Mouse (Mus musculus): ENCODE measurements around the gene Luc7l3. TPM values are rescaled to one million over a fixed set of nuclear protein-coding genes. Genes with fewer than 3 reads are reported as not detected.

The Luc7l3 gene
- total and polyA plus RNA-seq, 2 experiments, result 4.6 to 20.1 TPM

- no peak overlapping the region for H3K27ac ChIP-seq (replicated peaks; ENCODE audit: insufficient read depth, low read depth, low read length)
- peaks cover 16% of the 10 kb centered on the region for H3K4me1 ChIP-seq (ENCODE audit: control insufficient read depth, insufficient read depth, low read length)
- H3K27me3 ChIP-seq (ENCODE audit: control insufficient read depth, insufficient read depth, low read length), result no peaks in the 10 kb centered on the region
- peaks cover 13% of the 10 kb centered on the region; the same call in 1 of the 2 replicates for H3K36me3 ChIP-seq (ENCODE audit: control insufficient read depth, insufficient read depth, low read length)
- H3K9ac ChIP-seq (ENCODE audit: low read depth, low read length), result no peak overlapping the region
- H3K79me2 ChIP-seq (ENCODE audit: control insufficient read depth, insufficient read depth, low read length), result no peaks in the 10 kb centered on the region
- TF ChIP-seq CTCF (IDR thresholded peaks at IDR 0.05; ENCODE audit: low read depth, low read length), result no peak
- no peak for TF ChIP-seq POLR2A (IDR thresholded peaks at IDR 0.05; ENCODE audit: extremely low read depth, insufficient read depth, low read length)
- WGBS, result 93% methylated on average over 2 of the region's 2 CpGs
- no peak overlapping the region for H3K4me3 ChIP-seq (ENCODE audit: insufficient read depth, low read depth, low read length)
- DNase-seq (ENCODE audit: extremely low read depth, low read depth, low spot score), result no peak
These were observed 28.1 kb upstream of the Luc7l3 start for GRCm38 (mm10) chr11:94349839-94350238.

- WGBS, result 25% methylated on average over 7 of the region's 7 CpGs
- peaks cover 13% of the 10 kb centered on the region; the same call in 1 of the 2 replicates for H3K36me3 ChIP-seq (ENCODE audit: control insufficient read depth, insufficient read depth, low read length)
- TF ChIP-seq POLR2A (IDR thresholded peaks at IDR 0.05; ENCODE audit: extremely low read depth, insufficient read depth, low read length) (no peak), CTCF (IDR thresholded peaks at IDR 0.05; ENCODE audit: low read depth, low read length) (no peak)
- peak; percentile 97 for DNase-seq (ENCODE audit: extremely low read depth, low read depth, low spot score)
- peaks cover 18% of the 10 kb centered on the region for H3K4me1 ChIP-seq (ENCODE audit: control insufficient read depth, insufficient read depth, low read length)
- 0 out of 2 replicates have a peak overlapping the region, but pooled peaks have one; percentile 22 for H3K9ac ChIP-seq (ENCODE audit: low read depth, low read length)
- H3K27me3 ChIP-seq (ENCODE audit: control insufficient read depth, insufficient read depth, low read length), result no peaks in the 10 kb centered on the region
- H3K27ac ChIP-seq (replicated peaks; ENCODE audit: insufficient read depth, low read depth, low read length), result peak overlapping the region; percentile 90
- no peaks in the 10 kb centered on the region for H3K79me2 ChIP-seq (ENCODE audit: control insufficient read depth, insufficient read depth, low read length)
- H3K4me3 ChIP-seq (ENCODE audit: insufficient read depth, low read depth, low read length), result no peak overlapping the region
These were observed 25.3 kb upstream of the Luc7l3 start for GRCm38 (mm10) chr11:94347063-94347575.

- 26% methylated on average over 3 of the region's 3 CpGs for WGBS
- no peak overlapping the region for H3K4me3 ChIP-seq (ENCODE audit: insufficient read depth, low read depth, low read length)
- H3K36me3 ChIP-seq (ENCODE audit: control insufficient read depth, insufficient read depth, low read length), result peaks cover 13% of the 10 kb centered on the region; the same call in 1 of the 2 replicates
- H3K27ac ChIP-seq (replicated peaks; ENCODE audit: insufficient read depth, low read depth, low read length), result peak overlapping the region; percentile 90
- H3K4me1 ChIP-seq (ENCODE audit: control insufficient read depth, insufficient read depth, low read length), result peaks cover 23% of the 10 kb centered on the region
- H3K27me3 ChIP-seq (ENCODE audit: control insufficient read depth, insufficient read depth, low read length), result no peaks in the 10 kb centered on the region
- DNase-seq (ENCODE audit: extremely low read depth, low read depth, low spot score), result peak; percentile 41
- no peaks in the 10 kb centered on the region for H3K79me2 ChIP-seq (ENCODE audit: control insufficient read depth, insufficient read depth, low read length)
- TF ChIP-seq POLR2A (IDR thresholded peaks at IDR 0.05; ENCODE audit: extremely low read depth, insufficient read depth, low read length) (no peak), CTCF (IDR thresholded peaks at IDR 0.05; ENCODE audit: low read depth, low read length) (no peak)
- H3K9ac ChIP-seq (ENCODE audit: low read depth, low read length), result 0 out of 2 replicates have a peak overlapping the region, but pooled peaks have one; percentile 22
These were observed 24.8 kb upstream of the Luc7l3 start for GRCm38 (mm10) chr11:94346611-94347010.

- Histone ChIP-seq H3K4me3 (ENCODE audit: insufficient read depth, low read depth, low read length) (no peak overlapping the region), H3K9ac (ENCODE audit: low read depth, low read length) (no peak overlapping the region), H3K79me2 (ENCODE audit: control insufficient read depth, insufficient read depth, low read length) (no peaks in the 10 kb centered on the region), H3K27ac (replicated peaks; ENCODE audit: insufficient read depth, low read depth, low read length) (peak overlapping the region; percentile 29; the same call in 1 of the 2 replicates), H3K36me3 (ENCODE audit: control insufficient read depth, insufficient read depth, low read length) (peaks cover 13% of the 10 kb centered on the region; the same call in 1 of the 2 replicates), H3K27me3 (ENCODE audit: control insufficient read depth, insufficient read depth, low read length) (no peaks in the 10 kb centered on the region), H3K4me1 (ENCODE audit: control insufficient read depth, insufficient read depth, low read length) (peaks cover 25% of the 10 kb centered on the region)
- DNase-seq (ENCODE audit: extremely low read depth, low read depth, low spot score), result no peak
- 91% methylated on average over 10 of the region's 10 CpGs for WGBS
- TF ChIP-seq POLR2A (IDR thresholded peaks at IDR 0.05; ENCODE audit: extremely low read depth, insufficient read depth, low read length), result no peak
These were observed 24.1 kb upstream of the Luc7l3 start for GRCm38 (mm10) chr11:94345926-94346325.

DNA sequence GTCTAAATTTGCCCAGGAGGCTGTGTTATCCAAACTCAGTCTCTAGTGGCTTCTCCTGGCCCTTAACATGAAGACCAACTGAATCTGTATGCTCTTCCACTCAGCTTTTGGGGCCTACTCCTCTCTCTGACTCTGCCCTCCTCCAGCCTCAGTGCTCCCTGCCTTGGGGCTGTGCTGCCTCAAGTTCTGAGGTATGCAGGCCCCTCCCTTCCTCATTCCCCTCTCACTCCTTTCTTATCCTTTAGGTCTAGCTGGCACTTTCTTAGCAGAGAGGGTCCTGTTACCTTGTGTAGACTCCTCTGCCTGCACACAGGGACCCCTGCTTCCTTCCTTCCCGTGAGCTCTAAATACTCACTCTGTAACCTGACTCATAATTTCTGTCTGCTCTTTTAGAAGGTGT lies 22.7 kb upstream of the Luc7l3 start:
- Histone ChIP-seq H3K9ac (ENCODE audit: low read depth, low read length) (no peak overlapping the region), H3K27ac (replicated peaks; ENCODE audit: insufficient read depth, low read depth, low read length) (no peak overlapping the region)
- DNase-seq (ENCODE audit: extremely low read depth, low read depth, low spot score), result no peak

GRCm38 (mm10) chr11:94343955-94344358 lies 22.2 kb upstream of the Luc7l3 start:
- peaks cover 10% of the 10 kb centered on the region; the same call in 1 of the 2 replicates for H3K36me3 ChIP-seq (ENCODE audit: control insufficient read depth, insufficient read depth, low read length)
- H3K79me2 ChIP-seq (ENCODE audit: control insufficient read depth, insufficient read depth, low read length), result no peaks in the 10 kb centered on the region
- no peak overlapping the region for H3K4me3 ChIP-seq (ENCODE audit: insufficient read depth, low read depth, low read length)
- WGBS, result 78% methylated on average over 5 of the region's 5 CpGs
- no peaks in the 10 kb centered on the region for H3K27me3 ChIP-seq (ENCODE audit: control insufficient read depth, insufficient read depth, low read length)
- H3K4me1 ChIP-seq (ENCODE audit: control insufficient read depth, insufficient read depth, low read length), result peaks cover 27% of the 10 kb centered on the region
- TF ChIP-seq POLR2A (IDR thresholded peaks at IDR 0.05; ENCODE audit: extremely low read depth, insufficient read depth, low read length) (no peak), CTCF (IDR thresholded peaks at IDR 0.05; ENCODE audit: low read depth, low read length) (no peak)
- no peak for DNase-seq (ENCODE audit: extremely low read depth, low read depth, low spot score)
- H3K9ac ChIP-seq (ENCODE audit: low read depth, low read length), result no peak overlapping the region
- no peak overlapping the region for H3K27ac ChIP-seq (replicated peaks; ENCODE audit: insufficient read depth, low read depth, low read length)

More for the DNA sequence above, 22.7 kb upstream of the Luc7l3 start:
- Histone ChIP-seq H3K79me2 (ENCODE audit: control insufficient read depth, insufficient read depth, low read length) (no peaks in the 10 kb centered on the region), H3K27me3 (ENCODE audit: control insufficient read depth, insufficient read depth, low read length) (no peaks in the 10 kb centered on the region), H3K36me3 (ENCODE audit: control insufficient read depth, insufficient read depth, low read length) (peaks cover 8% of the 10 kb centered on the region; the same call in 1 of the 2 replicates), H3K4me3 (ENCODE audit: insufficient read depth, low read depth, low read length) (no peak overlapping the region), H3K4me1 (ENCODE audit: control insufficient read depth, insufficient read depth, low read length) (peaks cover 27% of the 10 kb centered on the region)
- no peak for TF ChIP-seq POLR2A (IDR thresholded peaks at IDR 0.05; ENCODE audit: extremely low read depth, insufficient read depth, low read length)
- TF ChIP-seq CTCF (IDR thresholded peaks at IDR 0.05; ENCODE audit: low read depth, low read length), result no peak
- 88% methylated on average over 1 of the region's 1 CpGs for WGBS

All from liver, adult 2 months (tissue).